Mouse (Mus musculus): ENCODE measurements at regions not wholly inside any gene's neighbourhood (a gene's known extent, or its start where the extent isn't known, plus 50 kb on each side); places are given as distances from the start of the nearest gene placed in this dataset.

DNA sequence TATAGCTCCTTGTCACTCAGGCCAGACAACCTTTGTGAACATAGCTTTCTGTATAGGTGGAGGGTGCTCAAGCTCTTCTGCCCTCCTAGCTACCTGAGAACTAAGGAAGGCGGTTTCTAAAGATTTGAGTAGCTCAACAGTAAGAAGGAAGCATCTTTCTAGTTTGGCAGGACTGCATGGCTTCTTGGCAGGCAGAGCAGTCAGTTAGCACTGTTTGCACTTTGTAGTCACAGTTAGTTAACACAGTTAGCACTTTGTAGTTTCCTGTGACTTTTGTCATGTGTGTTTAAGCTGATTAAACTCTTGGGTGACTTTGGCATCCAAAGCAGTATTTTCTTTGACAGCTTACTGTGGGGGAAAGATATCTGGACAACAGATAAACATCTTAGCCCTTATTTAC lies 219.7 kb downstream of the Zbbx start:
- no peak for DNase-seq (ENCODE audit: low spot score, missing footprints)
- Histone ChIP-seq H3K9ac (ENCODE audit: low read length) (no peak overlapping the region), H3K4me2 (no peak overlapping the region), H3K9me3 (ENCODE audit: control insufficient read depth, low read length) (no peaks in the 10 kb centered on the region), H3K4me3 (ENCODE audit: low read depth, low read length) (no peak overlapping the region), H3K36me3 (ENCODE audit: control insufficient read depth, insufficient read depth, low read length) (no peaks in the 10 kb centered on the region), H3K4me1 (ENCODE audit: control insufficient read depth, insufficient read depth, low read length) (no peaks in the 10 kb centered on the region), H3K27ac (ENCODE audit: low read depth, low read length) (no peak overlapping the region), H3K27me3 (ENCODE audit: control insufficient read depth, insufficient read depth, low read length) (no peaks in the 10 kb centered on the region)
- ATAC-seq (ENCODE audit: low FRiP score), result no peak
- WGBS, result 88% methylated on average over 1 of the region's 1 CpGs

GRCm38 (mm10) chr3:74921210-74921609 lies 243.6 kb downstream of the Zbbx start:
- WGBS, result 87% methylated on average over 2 of the region's 2 CpGs
- no peaks in the 10 kb centered on the region for H3K36me3 ChIP-seq (ENCODE audit: control insufficient read depth, insufficient read depth, low read length)
- ATAC-seq (ENCODE audit: low FRiP score), result 0 out of 2 replicates have a peak, but pooled peaks have one; percentile 30
- no peak overlapping the region for H3K4me3 ChIP-seq (ENCODE audit: low read depth, low read length)
- no peaks in the 10 kb centered on the region for H3K4me1 ChIP-seq (ENCODE audit: control insufficient read depth, insufficient read depth, low read length)
- H3K27ac ChIP-seq (ENCODE audit: low read depth, low read length), result no peak overlapping the region
- H3K27me3 ChIP-seq (ENCODE audit: control insufficient read depth, insufficient read depth, low read length), result no peaks in the 10 kb centered on the region
- no peaks in the 10 kb centered on the region for H3K9me3 ChIP-seq (ENCODE audit: control insufficient read depth, low read length)
- H3K4me2 ChIP-seq, result no peak overlapping the region
- no peak for DNase-seq (ENCODE audit: low spot score, missing footprints)
- no peak overlapping the region for H3K9ac ChIP-seq (ENCODE audit: low read length)

DNA sequence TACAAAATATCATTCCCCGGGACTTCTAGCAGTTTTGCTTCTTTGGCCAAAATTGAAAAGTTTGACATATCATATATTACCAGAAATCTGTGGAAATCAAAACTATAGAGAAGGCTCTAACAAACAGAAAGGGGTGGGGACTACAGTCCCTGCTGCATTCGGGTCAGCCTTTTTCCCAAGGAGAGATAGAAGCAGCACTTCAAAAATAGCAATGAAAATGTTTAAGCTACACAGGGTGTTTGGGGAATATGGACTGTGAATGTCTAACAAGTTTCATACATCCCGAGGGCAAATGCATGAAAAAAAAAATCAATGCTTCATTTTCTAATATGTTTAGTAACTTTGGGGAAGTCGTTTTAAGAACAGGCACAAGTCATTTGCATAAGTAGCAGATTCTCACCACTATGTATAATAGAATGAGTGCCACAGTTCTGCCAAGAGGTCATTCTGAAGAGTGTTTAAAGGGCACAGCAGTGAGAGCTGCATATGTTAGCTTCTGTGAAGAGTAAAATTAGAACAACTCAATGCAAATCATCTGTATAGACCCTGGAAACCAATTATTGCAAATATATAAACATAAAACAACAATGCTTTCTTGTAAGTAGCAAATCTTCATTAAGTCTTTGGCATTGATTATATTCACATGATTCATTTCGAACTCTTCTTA lies 244.2 kb downstream of the Zbbx start:
- WGBS, result 61% methylated on average over 5 of the region's 5 CpGs
- no peak overlapping the region for H3K27ac ChIP-seq (ENCODE audit: low read depth, low read length)
- H3K36me3 ChIP-seq (ENCODE audit: control insufficient read depth, insufficient read depth, low read length), result no peaks in the 10 kb centered on the region
- no peak overlapping the region for H3K4me2 ChIP-seq
- no peak overlapping the region for H3K9ac ChIP-seq (ENCODE audit: low read length)
- no peaks in the 10 kb centered on the region for H3K9me3 ChIP-seq (ENCODE audit: control insufficient read depth, low read length)
- no peaks in the 10 kb centered on the region for H3K27me3 ChIP-seq (ENCODE audit: control insufficient read depth, insufficient read depth, low read length)
- peak; percentile 83 for DNase-seq (ENCODE audit: low spot score, missing footprints)
- no peaks in the 10 kb centered on the region for H3K4me1 ChIP-seq (ENCODE audit: control insufficient read depth, insufficient read depth, low read length)
- no peak overlapping the region for H3K4me3 ChIP-seq (ENCODE audit: low read depth, low read length)
- peak; percentile 91 for ATAC-seq (ENCODE audit: low FRiP score)

GRCm38 (mm10) chr3:74904177-74904576 lies 260.7 kb downstream of the Zbbx start:
- Histone ChIP-seq H3K4me1 (ENCODE audit: control insufficient read depth, insufficient read depth, low read length) (no peaks in the 10 kb centered on the region), H3K4me3 (ENCODE audit: low read depth, low read length) (no peak overlapping the region), H3K27ac (ENCODE audit: low read depth, low read length) (no peak overlapping the region), H3K9ac (ENCODE audit: low read length) (no peak overlapping the region), H3K27me3 (ENCODE audit: control insufficient read depth, insufficient read depth, low read length) (no peaks in the 10 kb centered on the region), H3K9me3 (ENCODE audit: control insufficient read depth, low read length) (no peaks in the 10 kb centered on the region), H3K4me2 (no peak overlapping the region), H3K36me3 (ENCODE audit: control insufficient read depth, insufficient read depth, low read length) (no peaks in the 10 kb centered on the region)
- DNase-seq (ENCODE audit: low spot score, missing footprints) (no peak), ATAC-seq (ENCODE audit: low FRiP score) (no peak)
